ENCODE assay signal across 8 mouse cellular contexts in genomic region chr4:41658566-41659384, GRCm38 (mm10). TPM values are rescaled to one million over a fixed set of nuclear protein-coding genes. Genes with fewer than 3 reads are reported as not detected.
DNase-seq lines count a peak whose midpoint lies in the region; ATAC-seq and TF ChIP-seq lines count a peak whose summit lies in the region.

No protein-coding gene starts in this region.

- H3K27me3 ChIP-seq in neural tube, embryonic 15.5 days (replicated peaks), result no peaks in the 10 kb centered on the region
- H3K27me3 ChIP-seq in limb, embryonic 10.5 days (ENCODE audit: low read depth, poor library complexity, severe bottlenecking), result peaks cover 97% of the 10 kb centered on the region
- H3K27me3 ChIP-seq in stomach, postnatal 0 days (ENCODE audit: control insufficient read depth, insufficient read depth, low read length), result no peaks in the 10 kb centered on the region

- H3K36me3 ChIP-seq in neural tube, embryonic 15.5 days, result no peaks in the 10 kb centered on the region
- H3K36me3 ChIP-seq in limb, embryonic 10.5 days, result peaks cover 10% of the 10 kb centered on the region
- no peaks in the 10 kb centered on the region; the same call in 1 of the 2 replicates for H3K36me3 ChIP-seq in stomach, postnatal 0 days (ENCODE audit: control insufficient read depth, insufficient read depth, low read length)

- no peak overlapping the region for H3K4me2 ChIP-seq in neural tube, embryonic 15.5 days
- H3K4me2 ChIP-seq in stomach, postnatal 0 days (replicated peaks; ENCODE audit: low read depth), result no peak overlapping the region

- DNase-seq in embryo, embryonic 11 days, result peak; percentile 51
- no peak for DNase-seq in embryo, embryonic 9.5 days (ENCODE audit: extremely low spot score)
- DNase-seq in neural tube, embryonic 10.5 days (ENCODE audit: extremely low spot score, low spot score), result peak; percentile 34
- DNase-seq in limb, embryonic 10.5 days (ENCODE audit: low spot score), result peak; percentile 76
- peak; percentile 44 for DNase-seq in stomach, postnatal 0 days (ENCODE audit: low spot score)
- no peak for DNase-seq in left cerebral cortex, adult 18-20 months (ENCODE audit: low spot score in 2 of 2)

- ATAC-seq in neural tube, embryonic 15.5 days (ENCODE audit: low FRiP score), result no peak
- 0 out of 2 replicates have a peak, but pooled peaks have one; percentile 25 for ATAC-seq in stomach, postnatal 0 days (ENCODE audit: low FRiP score, low TSS enrichment)
- no peak for ATAC-seq in cerebellum, adult (ENCODE audit: insufficient number of reproducible peaks, low FRiP score, low TSS enrichment)

- no peak for TF ChIP-seq CTCF in stomach, postnatal 0 days (IDR thresholded peaks at IDR 0.05; ENCODE audit: low read depth)

- H3K9me3 ChIP-seq in neural tube, embryonic 15.5 days (replicated peaks), result no peaks in the 10 kb centered on the region
- H3K9me3 ChIP-seq in limb, embryonic 10.5 days (replicated peaks), result no peaks in the 10 kb centered on the region
- H3K9me3 ChIP-seq in stomach, postnatal 0 days (ENCODE audit: control insufficient read depth, low read length), result no peaks in the 10 kb centered on the region

- H3K27ac ChIP-seq in neural tube, embryonic 15.5 days (replicated peaks), result no peak overlapping the region
- peak overlapping the region; percentile 84 for H3K27ac ChIP-seq in limb, embryonic 10.5 days
- no peak overlapping the region for H3K27ac ChIP-seq in stomach, postnatal 0 days (replicated peaks)

- peaks cover 32% of the 10 kb centered on the region for H3K4me1 ChIP-seq in neural tube, embryonic 15.5 days
- H3K4me1 ChIP-seq in limb, embryonic 10.5 days, result peaks cover 97% of the 10 kb centered on the region
- no peaks in the 10 kb centered on the region for H3K4me1 ChIP-seq in stomach, postnatal 0 days (replicated peaks; ENCODE audit: control insufficient read depth, insufficient read depth)

- TF ChIP-seq EP300 in stomach, postnatal 0 days (optimal IDR thresholded peaks at IDR 0.05), result no peak

- no peak overlapping the region for H3K9ac ChIP-seq in neural tube, embryonic 15.5 days (replicated peaks)
- no peak overlapping the region for H3K9ac ChIP-seq in stomach, postnatal 0 days (ENCODE audit: low read length)

- 19% methylated on average over 23 of the region's 25 CpGs for WGBS in neural tube, embryonic 15.5 days
- WGBS in limb, embryonic 10.5 days, result 8% methylated on average over 24 of the region's 25 CpGs
- WGBS in stomach, postnatal 0 days, result 46% methylated on average over 15 of the region's 25 CpGs

- no peak overlapping the region for H3K4me3 ChIP-seq in neural tube, embryonic 15.5 days (replicated peaks)
- H3K4me3 ChIP-seq in limb, embryonic 10.5 days, result peak overlapping the region; percentile 32
- H3K4me3 ChIP-seq in stomach, postnatal 0 days (ENCODE audit: low read depth, low read length), result no peak overlapping the region

RNA-seq across cellular contexts. Expression of gene Enho, which starts 18.7 kb away (rescaled TPM):
- polyA plus RNA-seq in neural tube, embryonic 15.5 days (2015; fragmentation: Nextera tagmentation; extraction: Ambion mirVana), result 89.8 and 111 TPM in 2 replicates
- polyA plus RNA-seq in limb, embryonic 10.5 days (2016; fragmentation: Nextera tagmentation; extraction: Ambion mirVana), result 21.0 and 24.2 TPM in 2 replicates
- polyA plus RNA-seq in stomach, postnatal 0 days (2015; fragmentation: Nextera tagmentation; extraction: Ambion mirVana), result 50.5 and 55.4 TPM in 2 replicates
- 10 to 100 TPM; 59.1 to 66.3 TPM for total RNA-seq in left cerebral cortex, adult 18-20 months (2021)

RNA-seq across cellular contexts. Expression of gene Cntfr, which starts 38.1 kb away (rescaled TPM):
- polyA plus RNA-seq in neural tube, embryonic 15.5 days (2015; fragmentation: Nextera tagmentation; extraction: Ambion mirVana), result 23.1 and 27.2 TPM in 2 replicates
- polyA plus RNA-seq in limb, embryonic 10.5 days (2016; fragmentation: Nextera tagmentation; extraction: Ambion mirVana), result 6.1 and 7.8 TPM in 2 replicates
- 4.3 and 5.9 TPM in 2 replicates for polyA plus RNA-seq in stomach, postnatal 0 days (2015; fragmentation: Nextera tagmentation; extraction: Ambion mirVana)
- total RNA-seq in left cerebral cortex, adult 18-20 months (2021), result 100 to 1,000 TPM; 117 to 131 TPM

RNA-seq across cellular contexts. Expression of gene Il11ra1, which starts 41.0 kb away (rescaled TPM):
- polyA plus RNA-seq in neural tube, embryonic 15.5 days (2015; fragmentation: Nextera tagmentation; extraction: Ambion mirVana), result 52.6 and 56.6 TPM in 2 replicates
- 202 and 253 TPM in 2 replicates for polyA plus RNA-seq in limb, embryonic 10.5 days (2016; fragmentation: Nextera tagmentation; extraction: Ambion mirVana)
- polyA plus RNA-seq in stomach, postnatal 0 days (2015; fragmentation: Nextera tagmentation; extraction: Ambion mirVana), result 73.7 and 80.0 TPM in 2 replicates
- total RNA-seq in left cerebral cortex, adult 18-20 months (2021), result 10 to 100 TPM; 37.2 to 44.3 TPM

RNA-seq across cellular contexts. Expression of gene Rpp25l, which starts 54.6 kb away (rescaled TPM):
- polyA plus RNA-seq in neural tube, embryonic 15.5 days (2015; fragmentation: Nextera tagmentation; extraction: Ambion mirVana), result 59.3 and 61.1 TPM in 2 replicates
- 93.6 and 101 TPM in 2 replicates for polyA plus RNA-seq in limb, embryonic 10.5 days (2016; fragmentation: Nextera tagmentation; extraction: Ambion mirVana)
- 38.0 and 40.2 TPM in 2 replicates for polyA plus RNA-seq in stomach, postnatal 0 days (2015; fragmentation: Nextera tagmentation; extraction: Ambion mirVana)
- total RNA-seq in left cerebral cortex, adult 18-20 months (2021), result 10 to 100 TPM; 32.5 to 37.1 TPM

Comparison
In these comparisons a context has a peak if more than half of its experiments do, and no peak if none do; other contexts are left out.
1. DNase-seq: peak in embryo, embryonic 11 days (single experiment), neural tube, embryonic 10.5 days (single experiment), limb, embryonic 10.5 days (single experiment) and stomach, postnatal 0 days (single experiment); none in embryo, embryonic 9.5 days (single experiment) and left cerebral cortex, adult 18-20 months (0 of 2).